Mouse (Mus musculus): Measurements from ENCODE around the gene Apopt1. TPM values are rescaled to one million over a fixed set of nuclear protein-coding genes. Genes with fewer than 3 reads are reported as not detected.

Apopt1 gene
- polyA plus RNA-seq, 1 experiment from 2014 or later: 47.2 TPM

DNA sequence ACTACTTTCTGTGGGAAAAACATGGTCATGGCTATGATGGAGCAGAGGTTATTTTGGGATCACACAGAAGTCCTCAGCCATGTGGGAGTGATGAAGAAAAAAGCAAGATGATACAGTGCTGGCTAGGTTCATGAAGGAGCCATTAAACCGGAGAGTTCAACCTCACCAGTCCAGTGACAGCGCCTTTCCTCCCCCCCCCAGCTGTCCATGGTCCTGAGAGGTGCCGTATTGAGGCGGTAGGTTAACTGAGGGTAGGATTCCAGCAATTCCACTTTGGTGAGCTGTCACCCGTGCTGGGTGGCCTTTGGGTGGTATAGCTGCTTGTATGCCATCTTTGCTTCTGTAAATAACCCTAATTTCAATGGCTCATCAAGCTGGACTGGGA, 43.6 kb downstream of the Apopt1 start:
- no peak overlapping the region for H3K4me2 ChIP-seq (ENCODE audit: low read length)
- no peak for ATAC-seq
- H3K27me3 ChIP-seq (replicated peaks; ENCODE audit: control insufficient read depth, insufficient read depth, low read length): no peaks in the 10 kb centered on the region
- no peak overlapping the region for H3K4me3 ChIP-seq (replicated peaks; ENCODE audit: low read length)
- peaks cover 21% of the 10 kb centered on the region for H3K4me1 ChIP-seq (replicated peaks; ENCODE audit: control insufficient read depth, insufficient read depth, low read length)
- H3K36me3 ChIP-seq (ENCODE audit: control insufficient read depth, insufficient read depth): no peaks in the 10 kb centered on the region
- H3K9ac ChIP-seq (replicated peaks; ENCODE audit: low read depth, low read length): no peak overlapping the region
- no peak overlapping the region for H3K27ac ChIP-seq (ENCODE audit: low read length)
- WGBS: 59% methylated on average over 5 of the region's 5 CpGs
- H3K9me3 ChIP-seq (ENCODE audit: control insufficient read depth, low read length): no peaks in the 10 kb centered on the region

- Histone ChIP-seq H3K4me1 (replicated peaks; ENCODE audit: control insufficient read depth, insufficient read depth, low read length) (peaks cover 24% of the 10 kb centered on the region), H3K9me3 (ENCODE audit: control insufficient read depth, low read length) (no peaks in the 10 kb centered on the region), H3K4me2 (ENCODE audit: low read length) (peak overlapping the region; percentile 96), H3K27me3 (replicated peaks; ENCODE audit: control insufficient read depth, insufficient read depth, low read length) (no peaks in the 10 kb centered on the region), H3K36me3 (ENCODE audit: control insufficient read depth, insufficient read depth) (no peaks in the 10 kb centered on the region), H3K4me3 (replicated peaks; ENCODE audit: low read length) (peak overlapping the region; percentile 92), H3K27ac (ENCODE audit: low read length) (peak overlapping the region; percentile 93), H3K9ac (replicated peaks; ENCODE audit: low read depth, low read length) (peak overlapping the region; percentile 98)
- ATAC-seq: no peak
- WGBS: 42% methylated on average over 10 of the region's 10 CpGs
These were observed 44.7 kb downstream of the Apopt1 start for GRCm38 (mm10) chr12:111757561-111758325.

DNA sequence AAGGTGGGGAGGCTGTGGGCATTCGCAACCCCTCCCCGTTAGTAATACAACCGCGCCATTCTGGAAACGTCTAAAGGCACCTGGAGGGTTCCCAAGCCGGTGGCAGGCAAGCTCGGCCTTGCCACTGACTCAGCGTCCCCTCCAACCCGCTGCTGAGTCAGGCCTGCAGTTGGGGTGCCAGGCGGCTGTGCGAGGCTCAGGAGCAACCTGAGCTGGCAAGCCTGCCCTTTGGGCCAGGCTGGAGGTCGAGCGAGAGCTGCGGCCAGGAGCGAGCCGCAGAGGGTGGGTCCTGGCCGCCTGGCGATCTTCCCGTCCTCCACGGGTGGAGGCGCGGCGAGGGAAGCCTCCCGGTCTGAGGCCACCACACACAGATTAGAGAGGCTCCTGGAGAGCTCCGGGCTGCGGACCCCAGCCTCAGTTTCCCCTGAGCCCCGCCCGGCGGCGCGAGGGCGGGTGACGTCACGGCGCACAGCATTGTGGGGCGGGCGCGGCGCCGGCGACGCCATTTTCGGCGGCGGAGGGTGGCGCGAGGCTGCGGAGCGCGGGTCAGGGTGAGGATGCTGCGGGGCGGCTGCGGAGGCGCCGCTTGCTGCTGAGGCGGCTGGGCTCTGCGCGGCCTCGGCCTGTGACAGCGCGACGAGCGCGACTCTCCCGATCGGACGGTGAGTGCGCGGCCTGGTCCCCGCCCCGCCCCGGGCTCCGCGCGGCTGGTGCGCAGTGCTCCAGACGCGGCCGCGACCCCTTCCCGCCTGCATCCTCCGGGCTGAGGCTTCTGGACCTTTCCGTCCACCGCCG, 45.5 kb downstream of the Apopt1 start, which contains the start of gene Klc1:
Gene Klc1, plus strand, starts transcription at position 469 of the 795 bp plus-strand sequence.
- H3K9ac ChIP-seq (replicated peaks; ENCODE audit: low read depth, low read length): peak within 1 kb of the TSS; percentile 98
- under 1% methylated on average over 66 of the region's 85 CpGs for WGBS

GRCm38 (mm10) chr12:111759176-111760061, 46.4 kb downstream of the Apopt1 start:
- Histone ChIP-seq H3K4me1 (replicated peaks; ENCODE audit: control insufficient read depth, insufficient read depth, low read length) (peaks cover 24% of the 10 kb centered on the region), H3K9me3 (ENCODE audit: control insufficient read depth, low read length) (no peaks in the 10 kb centered on the region), H3K4me2 (ENCODE audit: low read length) (peak overlapping the region; percentile 96), H3K36me3 (ENCODE audit: control insufficient read depth, insufficient read depth) (no peaks in the 10 kb centered on the region), H3K4me3 (replicated peaks; ENCODE audit: low read length) (peak overlapping the region; percentile 92), H3K9ac (replicated peaks; ENCODE audit: low read depth, low read length) (peak overlapping the region; percentile 98), H3K27me3 (replicated peaks; ENCODE audit: control insufficient read depth, insufficient read depth, low read length) (no peaks in the 10 kb centered on the region), H3K27ac (ENCODE audit: low read length) (peak overlapping the region; percentile 93)
- ATAC-seq: peak; percentile 52
- under 1% methylated on average over 35 of the region's 35 CpGs for WGBS

More for the DNA sequence above, 45.5 kb downstream of the Apopt1 start, which contains the start of gene Klc1:
- Histone ChIP-seq H3K27me3 (replicated peaks; ENCODE audit: control insufficient read depth, insufficient read depth, low read length) (no peaks in the 10 kb centered on the region), H3K4me1 (replicated peaks; ENCODE audit: control insufficient read depth, insufficient read depth, low read length) (peaks cover 24% of the 10 kb centered on the region), H3K4me2 (ENCODE audit: low read length) (peak within 1 kb of the TSS; percentile 96), H3K36me3 (ENCODE audit: control insufficient read depth, insufficient read depth) (no peaks in the 10 kb centered on the region), H3K4me3 (replicated peaks; ENCODE audit: low read length) (peak within 1 kb of the TSS; percentile 92), H3K9me3 (ENCODE audit: control insufficient read depth, low read length) (no peaks in the 10 kb centered on the region), H3K27ac (ENCODE audit: low read length) (peak within 1 kb of the TSS; percentile 93)
- ATAC-seq: peak; percentile 85

DNA sequence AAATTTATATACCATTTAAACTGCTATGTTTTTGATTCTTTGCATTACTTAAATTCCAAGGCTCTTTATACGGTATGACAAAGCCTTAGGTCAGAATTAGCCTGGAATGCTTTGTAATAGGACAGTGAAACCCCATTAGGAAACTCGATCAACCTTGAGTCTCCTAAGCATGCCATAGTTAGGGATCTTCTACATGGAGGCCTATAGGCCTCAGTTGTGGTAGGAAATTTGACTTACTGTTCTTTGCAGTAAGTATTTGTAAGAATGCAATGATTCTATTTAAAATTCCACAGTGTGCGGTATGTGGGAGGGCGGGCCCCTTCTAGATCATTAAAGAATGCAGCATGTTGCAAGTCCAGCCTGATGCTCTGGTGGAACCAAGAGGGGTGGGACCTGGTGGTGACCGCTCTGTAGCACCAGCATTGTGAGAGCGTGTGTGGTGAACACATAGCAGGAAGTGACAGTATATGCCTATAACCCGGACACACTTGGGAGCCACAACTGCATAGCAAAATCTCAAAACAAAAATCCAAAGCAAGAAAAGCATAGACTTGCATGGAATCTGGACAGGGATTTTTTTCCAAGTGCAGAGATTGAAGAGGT, 47.3 kb downstream of the Apopt1 start:
- Histone ChIP-seq H3K9ac (replicated peaks; ENCODE audit: low read depth, low read length) (no peak overlapping the region), H3K27ac (ENCODE audit: low read length) (no peak overlapping the region), H3K27me3 (replicated peaks; ENCODE audit: control insufficient read depth, insufficient read depth, low read length) (no peaks in the 10 kb centered on the region), H3K4me2 (ENCODE audit: low read length) (peak overlapping the region; percentile 96), H3K4me3 (replicated peaks; ENCODE audit: low read length) (peak overlapping the region; percentile 92), H3K9me3 (ENCODE audit: control insufficient read depth, low read length) (no peaks in the 10 kb centered on the region), H3K36me3 (ENCODE audit: control insufficient read depth, insufficient read depth) (no peaks in the 10 kb centered on the region), H3K4me1 (replicated peaks; ENCODE audit: control insufficient read depth, insufficient read depth, low read length) (peaks cover 24% of the 10 kb centered on the region)
- ATAC-seq: no peak
- WGBS: 63% methylated on average over 7 of the region's 7 CpGs

- Histone ChIP-seq H3K4me2 (ENCODE audit: low read length) (no peak overlapping the region), H3K27ac (ENCODE audit: low read length) (no peak overlapping the region), H3K36me3 (ENCODE audit: control insufficient read depth, insufficient read depth) (no peaks in the 10 kb centered on the region), H3K9ac (replicated peaks; ENCODE audit: low read depth, low read length) (no peak overlapping the region), H3K4me1 (replicated peaks; ENCODE audit: control insufficient read depth, insufficient read depth, low read length) (peaks cover 41% of the 10 kb centered on the region), H3K4me3 (replicated peaks; ENCODE audit: low read length) (no peak overlapping the region), H3K9me3 (ENCODE audit: control insufficient read depth, low read length) (no peaks in the 10 kb centered on the region), H3K27me3 (replicated peaks; ENCODE audit: control insufficient read depth, insufficient read depth, low read length) (no peaks in the 10 kb centered on the region)
- ATAC-seq: no peak
- WGBS: 96% methylated on average over 13 of the region's 13 CpGs
These were observed 49.7 kb downstream of the Apopt1 start for GRCm38 (mm10) chr12:111762620-111763280.

DNA sequence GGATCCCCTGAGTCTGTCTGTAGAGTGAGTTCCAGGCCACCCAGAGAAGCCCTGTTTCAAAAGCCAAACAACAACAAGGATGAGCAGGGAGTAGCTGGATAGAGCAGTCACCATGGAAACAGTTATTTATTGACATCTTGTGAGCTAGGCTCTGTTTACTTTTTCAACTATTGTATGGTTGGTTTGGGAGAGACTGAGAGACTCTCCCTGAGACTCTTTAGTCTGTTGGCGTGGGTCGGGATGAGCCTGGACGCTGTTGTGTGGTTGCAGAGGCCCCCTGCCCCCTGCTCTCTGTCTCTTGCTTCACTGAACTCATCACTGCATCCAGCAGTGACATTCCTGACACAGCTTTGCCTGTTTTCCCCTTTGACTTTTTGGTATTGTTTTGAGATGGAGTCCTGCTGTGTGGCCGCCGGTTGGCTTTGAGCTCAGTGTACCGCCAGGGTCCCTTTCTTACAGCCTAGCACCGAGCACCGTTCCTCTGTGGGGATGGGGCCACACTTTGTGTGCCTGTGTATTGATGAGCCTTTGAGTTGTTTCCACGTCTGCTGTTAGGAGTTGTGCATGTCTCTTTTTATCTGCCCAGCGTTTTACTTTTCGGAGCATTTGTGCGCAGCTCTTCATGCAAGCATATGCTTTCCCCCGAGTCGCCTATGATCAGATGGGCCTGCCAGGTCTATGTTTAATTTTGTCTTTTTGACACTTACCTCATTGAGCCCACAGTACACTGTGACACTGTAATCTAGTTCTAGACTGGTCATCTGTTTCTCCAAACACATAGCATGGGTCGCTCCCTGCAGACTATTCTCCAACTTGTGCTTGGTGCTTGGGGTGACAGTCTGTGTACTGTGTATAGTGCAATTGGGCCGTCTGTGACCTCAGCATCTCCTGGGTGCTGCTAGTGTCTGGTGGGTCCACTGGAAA, 53.5 kb downstream of the Apopt1 start:
- H3K4me2 ChIP-seq (ENCODE audit: low read length): no peak overlapping the region
- no peak overlapping the region for H3K4me3 ChIP-seq (replicated peaks; ENCODE audit: low read length)
- no peaks in the 10 kb centered on the region for H3K9me3 ChIP-seq (ENCODE audit: control insufficient read depth, low read length)
- ATAC-seq: 0 out of 2 replicates have a peak, but pooled peaks have one; percentile 18
- no peaks in the 10 kb centered on the region for H3K27me3 ChIP-seq (replicated peaks; ENCODE audit: control insufficient read depth, insufficient read depth, low read length)
- H3K27ac ChIP-seq (ENCODE audit: low read length): no peak overlapping the region
- H3K4me1 ChIP-seq (replicated peaks; ENCODE audit: control insufficient read depth, insufficient read depth, low read length): peaks cover 35% of the 10 kb centered on the region
- no peaks in the 10 kb centered on the region for H3K36me3 ChIP-seq (ENCODE audit: control insufficient read depth, insufficient read depth)
- H3K9ac ChIP-seq (replicated peaks; ENCODE audit: low read depth, low read length): no peak overlapping the region; the same call in 1 of the 2 replicates
- WGBS: 26% methylated on average over 16 of the region's 16 CpGs

Data from forebrain, embryonic 16.5 days (tissue).